Mouse (Mus musculus) right cerebral cortex, postnatal 10 days (tissue): Measurements from ENCODE around the gene Mmrn2.

Source experiments
- DNase-seq, 2 experiments: peaks; one replicate each; pipeline ENCODE4 v3.0.0; 2021; ENCODE audit warnings: low spot score in 2 of 2

Gene Mmrn2

DNA sequence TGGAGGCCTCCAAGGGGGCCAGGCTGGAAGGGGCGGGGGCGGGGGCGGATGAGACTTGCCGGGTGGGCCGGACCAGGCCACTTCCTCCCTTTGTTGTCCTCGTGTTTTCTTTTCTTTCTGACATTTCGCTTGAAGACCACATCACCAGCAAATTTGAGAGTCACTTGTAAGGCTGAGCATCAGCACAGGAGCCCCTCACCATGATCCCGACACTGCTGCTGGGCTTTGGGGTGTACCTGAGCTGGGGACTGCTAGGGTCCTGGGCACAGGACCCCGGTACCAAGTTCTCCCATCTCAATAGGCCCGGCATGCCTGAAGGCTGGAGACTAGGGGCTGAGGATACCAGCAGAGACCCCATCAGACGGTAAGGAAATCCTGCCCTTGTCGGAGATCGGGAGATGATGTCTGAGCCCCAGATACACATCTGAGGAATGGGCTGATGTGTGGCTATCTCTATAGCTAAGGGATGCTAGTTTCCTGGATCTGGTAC lies at the start of gene Mmrn2:
Mmrn2 (plus strand) TSS at position 51 of the 490 bp plus-strand sequence.
- DNase-seq = no peak

DNA sequence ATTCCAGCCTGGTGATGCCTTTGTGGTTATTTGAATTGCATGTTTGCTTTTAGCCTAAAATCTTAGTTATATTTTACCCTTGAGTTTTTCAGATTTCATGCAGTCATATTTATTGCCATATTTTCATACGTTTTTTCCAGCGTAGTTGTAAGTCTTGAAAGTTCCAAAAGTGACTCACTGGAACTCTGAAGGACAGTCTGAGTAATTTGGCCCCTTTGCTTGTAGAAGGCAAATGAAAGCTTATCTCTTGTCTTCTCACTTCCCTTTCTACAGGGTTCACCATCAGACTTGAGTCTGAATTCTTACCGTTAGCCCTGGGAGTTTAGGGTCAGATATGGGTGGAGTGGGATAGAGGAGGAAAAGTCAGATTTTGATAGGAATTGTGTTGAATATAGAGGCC lies 48.7 kb upstream of the Mmrn2 start:
- no peak for DNase-seq

DNA sequence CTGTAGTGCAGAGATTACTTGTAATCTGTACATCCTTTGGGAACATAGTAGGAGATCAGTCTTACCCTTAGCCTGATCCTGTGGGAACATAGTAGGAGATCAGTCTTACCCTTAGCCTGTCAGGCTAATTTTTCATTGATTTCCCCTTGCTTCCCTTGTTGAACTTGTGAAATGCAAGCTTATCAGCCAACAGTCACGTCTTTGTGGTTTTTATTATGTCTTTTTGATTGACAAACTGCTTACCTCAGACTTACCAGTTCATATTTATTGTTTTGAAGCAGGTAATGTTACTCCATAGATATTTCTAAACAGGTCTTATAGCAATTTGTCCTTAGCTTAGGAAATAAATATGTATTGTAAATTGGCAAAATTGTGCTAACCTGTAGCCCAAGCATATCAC lies 47.6 kb upstream of the Mmrn2 start:
- DNase-seq = no peak

DNA sequence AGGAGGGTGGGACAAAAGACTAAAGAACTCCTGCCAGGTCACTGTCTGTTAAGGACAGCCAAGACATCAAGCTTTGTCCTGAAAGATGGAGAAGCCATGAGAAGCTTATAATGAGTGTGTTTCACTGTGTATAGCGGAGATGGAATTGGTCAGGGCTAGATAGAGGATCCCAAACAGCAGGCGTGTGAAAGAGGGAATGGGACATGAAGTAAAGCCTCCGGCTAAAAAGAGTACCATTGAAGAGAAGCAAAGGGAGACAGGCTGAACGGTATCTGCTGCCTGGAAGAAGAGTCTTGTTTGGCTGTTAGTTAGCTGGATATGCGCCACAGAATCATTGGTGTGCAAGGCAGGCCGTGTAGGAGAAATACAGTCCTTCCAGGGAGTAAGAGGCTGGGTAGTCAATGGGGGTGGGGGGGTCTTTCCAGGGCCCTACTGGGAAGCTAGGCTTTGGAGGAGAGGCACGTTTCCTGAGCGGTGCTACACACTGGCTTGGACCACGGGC lies 44.6 kb upstream of the Mmrn2 start:
- peak; percentile 47 to 64 for DNase-seq

DNA sequence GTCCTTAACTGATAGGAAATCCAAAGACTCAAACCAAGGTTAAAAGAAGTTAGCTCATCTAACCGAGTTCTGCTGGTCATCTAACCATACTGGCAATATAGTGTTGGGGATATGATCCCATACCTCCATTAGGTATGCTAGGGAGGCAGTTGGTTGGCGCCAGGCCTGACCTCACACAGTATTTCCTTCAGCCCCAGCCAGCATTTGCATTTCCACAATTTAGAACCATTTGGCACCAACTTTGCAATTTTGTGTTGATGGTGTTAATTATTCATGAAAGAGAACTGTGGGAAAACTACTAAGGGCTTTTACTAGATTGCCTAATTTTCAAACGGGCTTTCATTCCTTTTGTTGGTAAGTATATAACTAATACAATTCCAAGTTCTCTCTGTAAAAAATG lies 43.4 kb upstream of the Mmrn2 start:
- DNase-seq = peak; percentile 77 to 78

DNA sequence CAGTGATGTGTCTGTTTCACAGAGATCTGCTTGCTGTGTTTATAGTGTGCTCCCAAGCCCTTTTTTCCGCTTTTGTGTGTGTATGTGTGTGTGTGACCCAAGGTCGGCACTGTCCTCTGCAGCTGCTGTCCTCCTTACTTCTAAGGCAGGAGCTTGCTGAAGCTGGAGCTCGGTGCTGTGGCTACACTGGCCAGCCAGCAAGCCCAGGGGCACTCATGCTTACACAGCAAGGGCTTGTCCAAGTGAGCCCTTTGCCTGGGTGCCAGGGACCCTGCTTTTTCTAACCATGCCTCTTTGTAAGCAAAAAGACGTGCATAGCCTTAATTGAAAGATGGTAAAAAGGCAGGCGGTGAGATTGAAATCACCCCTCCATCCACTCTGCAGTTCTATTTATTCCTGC lies 42.8 kb upstream of the Mmrn2 start:
- peak; percentile 82 to 89 for DNase-seq

DNA sequence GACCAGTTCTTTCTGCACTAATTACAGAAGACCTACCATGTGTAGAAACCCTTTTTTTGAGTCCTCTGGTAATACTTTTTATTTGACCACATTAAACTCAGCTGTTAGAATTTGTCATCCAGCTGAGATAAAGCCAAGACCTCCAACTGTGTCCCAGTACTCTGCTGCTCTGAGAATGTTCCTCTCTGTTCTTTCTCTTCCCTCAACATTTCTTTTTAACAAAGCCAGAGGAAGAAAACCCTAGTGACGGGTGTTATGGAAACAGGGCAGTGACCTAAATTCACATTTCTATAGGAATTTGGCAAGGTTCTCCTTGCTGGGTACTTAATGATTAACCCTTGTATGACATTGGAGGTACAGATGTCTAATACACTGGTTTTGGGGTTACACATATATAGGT lies 35.8 kb upstream of the Mmrn2 start:
- DNase-seq = no peak

DNA sequence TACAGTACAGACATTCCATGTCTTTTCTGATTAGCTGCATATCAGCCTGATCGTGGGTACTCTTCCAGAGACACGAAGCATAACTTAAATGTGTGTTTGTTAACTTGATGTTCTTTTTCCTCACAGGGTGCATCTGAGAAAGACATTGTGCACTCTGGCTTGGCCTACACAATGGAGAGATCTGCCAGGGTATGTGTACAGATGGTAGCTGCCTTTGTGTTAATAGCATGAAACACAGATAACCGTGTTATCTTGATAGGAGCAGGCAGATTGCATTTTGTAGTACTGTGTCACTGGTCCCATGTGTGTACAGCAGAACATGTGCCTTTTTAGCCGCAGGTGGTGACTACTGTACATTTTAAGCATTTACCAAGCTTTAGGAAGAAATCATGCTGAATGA lies 33.3 kb upstream of the Mmrn2 start:
- no peak for DNase-seq

DNA sequence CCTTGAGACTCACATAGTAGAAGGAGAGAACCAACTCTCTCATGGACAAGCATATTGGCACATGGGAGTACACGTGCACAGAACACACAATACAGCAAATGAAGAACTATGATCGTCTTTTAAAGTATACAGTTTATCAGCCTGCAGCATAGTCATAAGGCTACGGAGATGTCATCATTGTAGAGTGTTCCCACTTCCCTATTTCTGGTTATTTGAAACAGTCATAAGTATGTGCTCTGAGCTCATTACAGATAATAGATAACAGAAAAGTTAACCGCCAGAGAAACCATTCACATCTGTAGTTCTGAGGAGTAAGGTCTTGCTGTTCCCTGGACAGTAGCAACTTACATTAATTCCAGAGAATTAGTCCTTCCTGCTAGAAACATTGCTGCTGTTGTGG lies 32.2 kb upstream of the Mmrn2 start:
- DNase-seq = no peak

DNA sequence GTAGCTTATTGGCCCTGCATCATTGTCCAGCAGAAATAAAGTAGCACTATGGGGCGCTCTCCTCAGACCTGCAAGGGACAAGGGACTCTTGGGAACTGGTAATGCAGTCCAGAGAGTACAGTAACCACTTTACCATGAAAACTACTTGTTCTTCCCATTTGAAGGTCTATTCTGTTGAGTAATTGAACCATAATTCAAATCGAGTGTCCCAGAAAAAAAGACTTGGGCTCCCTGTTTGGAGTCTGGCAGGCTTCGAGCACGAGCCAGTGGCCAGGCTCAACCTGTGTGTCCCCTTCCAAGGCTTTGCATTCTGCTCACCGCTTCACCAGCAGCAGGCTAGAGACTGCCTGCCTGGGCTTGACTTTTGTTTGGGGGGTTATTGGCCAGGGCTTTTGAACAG lies 30.9 kb upstream of the Mmrn2 start:
- peak in 1 of 2 experiments; percentile 38 for DNase-seq

DNA sequence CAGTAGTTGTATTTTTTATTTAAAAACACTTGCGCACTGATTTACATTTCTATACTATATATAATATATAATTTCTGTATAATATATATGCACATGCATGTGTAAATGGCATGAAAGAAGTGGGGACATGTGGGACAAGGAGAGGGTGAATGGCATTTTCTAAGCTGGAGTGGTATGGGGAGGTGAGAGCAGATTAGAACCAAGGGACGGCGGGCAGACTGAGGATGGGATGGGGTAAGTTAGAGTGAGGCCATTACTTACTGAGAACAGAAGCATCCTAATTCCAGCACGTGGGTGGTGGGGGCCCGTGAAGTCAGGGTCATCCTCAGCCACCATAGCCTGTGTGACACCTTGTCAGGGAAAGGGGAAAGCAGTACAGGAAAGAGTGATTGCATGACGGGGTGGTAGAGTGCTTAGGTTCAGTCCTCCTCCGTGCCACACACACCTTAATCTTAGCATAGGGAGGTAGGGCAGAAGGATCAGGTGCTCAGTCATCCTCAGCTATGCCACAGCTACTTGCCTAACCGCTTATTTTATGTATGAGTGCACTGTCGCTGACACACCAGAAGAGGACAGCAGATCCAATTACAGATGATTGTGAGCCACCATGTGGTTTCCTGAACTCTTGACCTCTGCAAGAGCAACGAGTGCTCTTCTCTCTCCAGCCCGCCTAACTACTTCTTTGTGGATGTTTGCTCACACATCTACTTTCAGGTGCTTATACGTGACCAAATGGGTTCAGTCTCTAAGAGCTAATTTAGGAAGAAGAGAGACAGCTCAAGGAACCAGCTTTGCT lies 29.3 kb upstream of the Mmrn2 start:
- no peak for DNase-seq

DNA sequence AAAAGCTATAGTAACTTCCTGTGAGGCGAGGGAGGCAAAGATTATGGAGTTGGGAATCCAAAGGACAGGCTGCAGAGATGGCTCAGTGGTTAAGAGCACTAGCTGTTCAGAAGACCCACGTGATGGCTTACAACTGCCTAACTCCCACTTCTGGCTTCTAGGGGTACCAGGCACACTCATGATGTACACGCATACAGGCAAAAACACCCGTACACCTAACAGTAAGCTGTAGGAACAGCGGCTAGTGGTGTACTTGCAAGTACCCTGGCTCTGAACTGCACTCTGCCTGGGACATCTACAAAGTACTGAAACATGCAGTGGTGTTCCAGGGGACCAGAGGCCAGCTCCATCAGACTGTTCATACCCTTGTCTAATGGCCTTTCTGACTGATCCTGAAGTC lies 28.2 kb upstream of the Mmrn2 start:
- no peak for DNase-seq

DNA sequence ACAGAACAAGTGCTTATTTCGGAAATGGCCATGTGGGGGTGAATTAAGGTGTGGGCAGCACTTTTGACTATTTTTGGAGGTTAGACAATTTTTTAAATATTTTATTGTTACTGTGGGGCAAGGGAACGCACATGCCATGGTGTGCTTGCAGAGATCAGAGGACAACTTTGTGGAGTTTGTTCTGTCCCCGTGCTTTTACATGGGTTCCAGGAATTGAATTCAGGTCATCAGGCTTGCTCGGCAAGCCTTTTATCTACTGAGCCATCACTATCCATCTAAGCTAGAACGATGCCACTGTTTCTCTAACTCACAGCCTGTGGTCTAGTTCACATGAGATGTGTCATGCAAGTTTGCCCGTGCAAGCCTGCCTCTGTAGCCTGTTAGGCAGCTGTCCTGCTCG lies 27.0 kb upstream of the Mmrn2 start:
- DNase-seq = no peak

DNA sequence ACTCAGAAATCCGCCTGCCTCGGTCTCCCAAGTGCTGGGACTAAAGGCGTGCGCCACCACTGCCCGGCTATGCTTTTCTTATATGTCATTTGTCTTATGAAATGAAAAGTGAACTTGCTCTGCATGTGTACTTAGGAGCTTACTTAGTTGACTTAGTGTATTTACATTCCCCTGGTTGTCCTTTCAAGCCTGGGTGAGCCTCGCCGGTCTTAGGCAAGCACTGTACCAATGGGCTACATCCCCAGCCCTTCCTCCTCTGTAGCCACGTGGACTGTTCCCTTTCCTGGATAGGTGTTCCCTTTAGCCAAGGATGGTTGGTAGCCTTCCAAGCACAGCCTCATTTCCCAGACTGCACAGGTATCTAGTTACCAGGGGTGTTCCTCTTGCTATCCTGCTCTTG lies 26.3 kb upstream of the Mmrn2 start:
- no peak for DNase-seq

DNA sequence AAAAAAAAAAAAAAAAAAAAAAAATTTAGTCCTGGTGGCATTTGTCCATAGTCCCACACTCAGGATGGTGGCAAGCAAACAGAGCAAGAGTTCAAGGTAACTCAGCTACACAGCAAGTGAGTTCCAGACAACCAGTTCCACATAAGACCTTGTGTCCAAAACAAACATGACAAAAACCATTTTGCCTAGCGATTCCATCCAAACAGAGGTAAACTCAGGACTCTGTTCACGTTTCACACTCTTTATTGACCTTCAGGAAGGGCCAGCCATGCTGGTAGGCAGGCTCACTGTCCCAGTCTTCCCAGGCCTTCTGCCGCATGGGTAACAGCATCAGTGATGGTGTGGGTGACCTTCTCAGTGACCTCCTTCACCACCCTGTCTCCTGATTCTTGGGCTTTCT lies 23.6 kb upstream of the Mmrn2 start:
- DNase-seq = no peak

DNA sequence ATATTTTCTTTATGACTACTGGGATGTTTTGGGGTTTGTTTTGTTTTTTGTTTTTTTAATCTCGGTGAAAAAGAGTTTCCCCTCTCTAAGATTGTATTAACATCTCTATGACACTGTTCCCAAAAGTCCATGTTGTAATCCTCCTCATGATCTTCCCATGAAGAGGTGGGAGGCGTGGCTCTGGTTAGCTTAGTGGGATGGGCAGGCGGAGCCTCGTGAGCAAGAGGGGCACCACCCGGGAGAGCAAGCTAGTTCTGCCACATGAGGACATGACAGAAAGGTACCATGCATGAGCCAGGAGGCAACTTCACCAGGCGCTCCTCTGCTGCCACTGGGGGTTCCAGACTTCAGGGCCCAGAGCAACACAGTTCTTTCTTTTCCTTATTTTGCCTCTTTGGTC lies 22.7 kb upstream of the Mmrn2 start:
- DNase-seq = no peak

DNA sequence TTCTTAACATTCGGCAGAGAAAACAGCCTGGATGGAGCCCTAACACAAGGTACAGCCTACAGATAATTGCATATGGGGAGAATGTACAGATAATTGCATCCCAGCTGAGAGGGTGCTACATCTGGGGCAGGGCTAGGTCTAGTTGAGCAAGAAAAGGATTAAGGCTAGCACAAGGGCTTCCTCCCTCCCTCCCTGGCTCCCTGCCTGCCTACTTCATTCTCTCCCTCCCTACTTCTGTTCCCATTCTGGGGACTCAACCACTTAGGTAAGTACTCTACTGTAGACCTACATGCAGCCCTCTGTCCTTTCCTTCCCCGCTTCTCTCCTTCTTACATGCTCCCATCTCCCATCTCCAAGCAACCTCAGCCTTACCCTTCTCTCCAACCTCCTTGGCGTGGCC lies 21.9 kb upstream of the Mmrn2 start:
- DNase-seq = no peak

DNA sequence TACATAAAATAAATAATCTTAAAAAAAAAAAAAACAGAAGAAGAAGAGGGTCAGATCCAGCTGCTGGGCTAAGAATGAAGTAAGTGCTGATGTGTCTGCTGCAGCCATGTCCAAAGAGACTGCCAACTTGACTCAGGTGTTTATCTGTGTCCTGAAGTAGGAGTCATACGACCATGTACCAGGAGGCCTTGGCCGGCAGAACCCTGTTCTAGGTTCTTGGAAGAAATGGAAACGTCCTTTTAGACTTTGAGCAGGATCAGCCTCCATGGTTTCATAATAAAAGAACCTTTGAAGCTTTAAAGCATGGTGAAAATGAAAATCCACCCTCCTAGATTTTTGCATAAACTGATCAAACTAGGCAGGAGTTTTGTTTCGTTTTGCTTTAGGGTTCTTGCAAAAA lies 20.8 kb upstream of the Mmrn2 start:
- no peak for DNase-seq

DNA sequence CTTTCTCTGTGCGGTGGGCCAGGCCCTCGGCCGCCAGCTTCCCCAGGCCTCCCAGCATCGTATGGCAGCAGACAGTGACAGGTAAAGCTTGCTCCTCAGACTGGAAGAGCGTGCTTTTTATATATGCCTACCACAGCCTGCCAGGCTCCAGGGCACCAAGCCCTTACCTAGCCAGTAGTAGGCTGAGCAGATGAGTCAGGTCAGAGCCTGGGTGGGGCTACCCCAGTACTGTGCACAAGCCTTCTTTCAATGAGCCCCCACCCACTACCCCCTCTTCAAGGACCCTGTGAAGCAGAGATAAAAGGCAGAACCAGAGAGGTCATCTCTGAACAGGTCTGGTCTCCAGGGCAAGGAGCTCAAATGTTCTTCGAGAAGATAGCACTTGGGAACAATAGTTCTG lies 20.0 kb upstream of the Mmrn2 start, which contains the start of gene Fam25c:
Fam25c (minus strand) TSS at position 133 of the 400 bp plus-strand sequence.
- DNase-seq = no peak

DNA sequence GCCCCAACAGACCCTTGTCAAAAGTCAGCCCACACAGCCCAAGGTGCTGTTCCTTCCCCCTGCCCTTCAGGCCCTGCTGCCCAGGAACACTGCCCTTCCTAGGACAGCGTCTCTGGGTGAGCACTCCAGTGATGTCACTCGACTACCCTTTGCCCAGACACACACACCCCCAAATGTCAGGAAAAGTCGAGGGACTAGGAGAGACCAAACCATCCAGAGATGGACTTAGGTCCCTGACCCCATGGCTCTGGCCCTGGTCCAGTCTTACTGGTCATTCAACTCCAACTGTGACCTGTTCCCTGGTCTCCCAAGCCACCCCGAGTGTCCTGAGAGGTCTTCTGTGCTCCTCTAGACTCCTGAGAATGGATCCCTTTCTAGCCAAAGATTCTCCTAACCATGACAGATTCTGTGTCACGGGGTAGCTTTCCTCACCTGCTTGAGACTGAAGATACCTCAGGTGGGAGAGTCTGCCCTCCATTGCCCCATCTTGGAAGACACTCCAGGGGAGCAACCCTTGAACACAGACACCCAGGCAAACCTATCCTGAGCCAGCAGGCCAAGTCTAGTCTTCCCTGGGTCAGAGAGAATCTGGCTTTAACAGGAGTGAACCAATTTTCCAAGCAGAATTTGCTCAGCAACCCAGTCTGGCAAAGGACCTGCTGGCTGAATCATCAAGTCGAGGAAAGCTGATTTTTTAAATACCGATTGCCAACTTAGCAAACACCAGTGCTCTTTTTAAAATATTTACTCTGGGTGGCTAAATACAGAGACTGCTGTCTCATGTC lies 17.4 kb upstream of the Mmrn2 start:
- DNase-seq = no peak

DNA sequence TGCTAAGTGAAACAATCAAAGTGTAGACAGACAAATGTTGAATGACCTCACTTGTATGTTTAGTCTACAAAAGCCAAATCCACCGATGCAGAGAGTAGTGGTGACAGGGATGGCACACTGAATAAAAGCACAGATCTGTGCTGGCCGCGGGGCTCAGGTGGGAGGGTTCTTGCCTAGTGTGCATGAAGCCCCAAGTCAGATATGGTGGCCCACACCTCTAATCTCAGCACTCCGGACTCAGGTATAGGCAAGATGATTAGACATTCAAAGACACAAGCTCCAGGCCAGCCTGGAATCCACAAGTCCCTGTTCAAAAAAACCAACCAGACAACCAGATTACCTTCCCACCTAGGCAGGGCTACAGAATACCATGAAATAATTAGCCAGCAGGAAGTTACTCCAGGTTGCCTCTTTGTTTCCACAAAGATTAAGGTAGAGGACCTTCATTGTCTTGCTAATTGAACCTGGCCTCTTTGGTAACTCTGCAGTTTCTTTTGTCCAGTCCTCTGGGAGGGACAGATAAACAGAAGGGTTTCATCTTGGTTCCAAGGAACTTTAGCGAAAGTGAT lies 15.5 kb upstream of the Mmrn2 start:
- DNase-seq = no peak

DNA sequence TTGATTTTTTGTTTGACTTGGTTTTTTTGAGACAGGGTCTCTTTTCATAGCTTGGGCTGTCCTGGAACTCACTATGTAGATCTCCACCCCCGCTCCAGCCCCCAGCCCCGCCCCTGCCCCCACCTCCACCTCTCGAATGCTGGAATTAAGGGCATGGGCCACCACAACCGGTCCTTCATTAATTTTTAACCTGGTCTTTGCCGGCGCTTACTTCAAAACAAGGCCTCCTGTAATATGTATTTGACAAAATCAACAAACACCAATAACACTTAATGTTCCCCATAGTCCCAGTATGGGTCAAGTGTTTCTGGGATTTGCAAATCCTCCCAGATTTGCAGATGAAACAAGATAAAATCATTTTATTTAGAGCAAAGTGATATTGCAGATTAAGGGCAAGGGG lies 15.0 kb upstream of the Mmrn2 start:
- DNase-seq = no peak

DNA sequence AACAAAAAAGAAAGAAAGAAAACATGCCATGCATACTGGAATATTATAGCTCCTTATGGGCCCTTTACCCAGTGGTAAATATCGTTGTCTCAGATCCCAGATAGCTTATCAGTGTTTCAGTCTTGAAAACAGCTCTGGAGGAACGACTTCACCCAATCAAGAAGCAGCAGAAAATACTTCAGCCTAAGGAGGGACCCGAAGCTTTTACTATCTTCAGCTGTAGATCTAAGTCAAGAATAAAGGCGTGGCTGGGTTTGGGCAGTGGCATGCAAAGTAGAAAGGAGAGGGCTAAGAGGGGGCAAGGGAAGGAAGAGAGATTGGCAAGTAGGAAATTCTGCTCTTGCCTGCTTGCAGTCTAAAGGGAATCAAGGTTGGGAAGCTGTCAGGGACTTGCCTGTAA lies 13.1 kb upstream of the Mmrn2 start:
- DNase-seq = no peak
